Mouse (Mus musculus): ENCODE data around the gene Zg16. TPM values are rescaled to one million over a fixed set of nuclear protein-coding genes. Genes with fewer than 3 reads are reported as not detected.

Gene Zg16
- polyA plus RNA-seq, 1 experiment from 2014 or later, result not detected

DNA sequence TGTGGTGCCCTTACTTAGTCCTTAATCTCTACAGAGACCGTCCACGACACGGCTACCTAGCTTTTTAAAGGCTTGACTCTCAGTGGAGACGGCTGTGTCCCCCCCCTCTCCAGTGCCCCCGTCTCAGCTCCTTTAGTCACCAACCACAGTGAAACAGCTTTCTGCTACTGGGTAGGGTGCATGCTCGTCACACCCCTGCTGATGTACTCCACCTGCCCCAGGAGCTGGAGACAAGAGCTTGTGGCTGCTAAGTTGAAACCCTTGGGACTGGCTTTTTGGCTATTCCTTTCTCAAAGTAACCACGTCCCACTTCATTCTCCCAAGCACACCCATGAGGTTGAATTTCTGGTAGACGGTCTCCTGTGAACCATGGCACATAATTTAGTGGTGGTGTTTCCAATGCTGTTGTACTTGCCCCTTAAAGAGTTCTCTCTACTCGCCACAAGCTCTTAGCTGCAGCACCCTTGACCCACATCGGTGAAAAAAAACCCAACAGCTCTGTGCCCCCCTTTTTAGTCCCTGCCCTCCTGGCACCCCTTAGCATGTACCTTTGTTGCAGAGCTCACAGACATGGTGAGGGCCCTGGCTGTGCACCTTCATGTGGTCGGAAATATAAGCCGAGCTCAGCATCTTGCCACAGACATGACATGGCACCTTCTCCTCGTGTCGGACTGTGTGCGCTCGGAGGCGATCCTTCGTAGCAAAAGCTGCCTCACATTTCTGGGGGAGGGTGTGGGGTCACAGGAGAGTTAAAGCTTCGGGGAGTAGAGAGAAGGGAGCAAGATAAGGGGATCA, 63.0 kb downstream of the Zg16 start:
- WGBS, result 34% methylated on average over 19 of the region's 19 CpGs

GRCm38 (mm10) chr7:127023272-127023691, 63.8 kb downstream of the Zg16 start:
- ATAC-seq (replicated peaks; ENCODE audit: insufficient number of reproducible peaks, low FRiP score, low TSS enrichment, low read depth) (no peak), DNase-seq (ENCODE audit: low spot score) (no peak)
- H3K27ac ChIP-seq (replicated peaks; ENCODE audit: low read depth, low read length), result peak overlapping the region; percentile 20; the same call in 1 of the 2 replicates
- H3K9ac ChIP-seq (replicated peaks; ENCODE audit: low read length), result peak overlapping the region; percentile 100
- WGBS, result 82% methylated on average over 13 of the region's 13 CpGs
- H3K9me3 ChIP-seq (replicated peaks; ENCODE audit: control insufficient read depth, low read length), result no peaks in the 10 kb centered on the region
- H3K4me3 ChIP-seq (ENCODE audit: low read depth, low read length), result peak overlapping the region; percentile 99
- H3K4me2 ChIP-seq (ENCODE audit: low read depth, low read length), result peak overlapping the region; percentile 97
- H3K4me1 ChIP-seq (ENCODE audit: control insufficient read depth, insufficient read depth, low read length), result peaks cover 18% of the 10 kb centered on the region
- peaks cover 4% of the 10 kb centered on the region for H3K36me3 ChIP-seq (replicated peaks; ENCODE audit: control insufficient read depth, insufficient read depth, low read depth, low read length)
- H3K27me3 ChIP-seq (ENCODE audit: control insufficient read depth, insufficient read depth, low read length), result no peaks in the 10 kb centered on the region

More for the DNA sequence above, 63.0 kb downstream of the Zg16 start:
- H3K4me2 ChIP-seq (ENCODE audit: low read depth, low read length), result peak overlapping the region; percentile 97
- no peaks in the 10 kb centered on the region for H3K9me3 ChIP-seq (replicated peaks; ENCODE audit: control insufficient read depth, low read length)
- H3K36me3 ChIP-seq (replicated peaks; ENCODE audit: control insufficient read depth, insufficient read depth, low read depth, low read length), result peaks cover 6% of the 10 kb centered on the region
- DNase-seq (ENCODE audit: low spot score), result no peak
- H3K4me3 ChIP-seq (ENCODE audit: low read depth, low read length), result peak overlapping the region; percentile 99
- H3K4me1 ChIP-seq (ENCODE audit: control insufficient read depth, insufficient read depth, low read length), result peaks cover 18% of the 10 kb centered on the region
- H3K9ac ChIP-seq (replicated peaks; ENCODE audit: low read length), result peak overlapping the region; percentile 100
- H3K27me3 ChIP-seq (ENCODE audit: control insufficient read depth, insufficient read depth, low read length), result no peaks in the 10 kb centered on the region
- no peak overlapping the region for H3K27ac ChIP-seq (replicated peaks; ENCODE audit: low read depth, low read length)
- ATAC-seq (replicated peaks; ENCODE audit: insufficient number of reproducible peaks, low FRiP score, low TSS enrichment, low read depth), result no peak

DNA sequence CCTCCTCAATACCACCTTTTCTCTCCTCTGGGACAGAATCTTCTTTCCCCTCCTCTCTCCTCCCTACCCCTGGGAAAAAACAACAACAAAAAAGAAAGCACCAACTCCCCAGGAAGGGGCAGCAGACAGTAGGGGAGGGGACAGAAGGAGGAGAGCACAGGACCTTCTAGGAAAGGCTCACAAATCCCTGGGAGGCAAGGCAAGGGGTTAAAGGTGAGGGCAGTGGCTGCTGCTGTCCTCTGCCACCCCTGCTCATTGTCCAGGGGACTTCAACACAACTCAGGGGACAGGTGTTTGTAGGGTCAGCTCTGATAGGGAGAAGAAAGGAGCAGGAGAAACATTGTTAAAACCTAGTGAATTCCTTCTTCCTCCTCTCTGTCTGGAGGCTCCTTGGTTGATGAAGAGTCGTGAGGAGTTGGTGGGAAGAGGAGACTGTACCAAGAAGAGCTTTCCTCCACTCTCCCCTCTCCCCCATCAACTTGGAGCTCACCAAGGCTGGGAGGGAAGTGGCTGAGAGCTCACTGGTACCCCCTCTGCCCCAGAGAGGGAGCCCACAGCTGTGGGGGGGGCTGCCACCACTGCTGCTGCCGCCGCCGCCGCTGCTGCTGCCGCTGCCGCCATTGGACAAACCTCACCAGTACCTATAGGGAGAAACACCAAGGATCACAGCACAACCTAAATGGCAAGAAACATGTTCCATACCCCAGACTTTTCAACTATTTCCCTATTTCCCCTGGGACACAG, 64.4 kb downstream of the Zg16 start:
- H3K4me1 ChIP-seq (ENCODE audit: control insufficient read depth, insufficient read depth, low read length), result peaks cover 15% of the 10 kb centered on the region
- WGBS, result 84% methylated on average over 7 of the region's 7 CpGs
- H3K27me3 ChIP-seq (ENCODE audit: control insufficient read depth, insufficient read depth, low read length), result no peaks in the 10 kb centered on the region

GRCm38 (mm10) chr7:127021563-127022527, 65.3 kb downstream of the Zg16 start:
- Histone ChIP-seq H3K9me3 (replicated peaks; ENCODE audit: control insufficient read depth, low read length) (no peaks in the 10 kb centered on the region), H3K4me3 (ENCODE audit: low read depth, low read length) (peak overlapping the region; percentile 46), H3K9ac (replicated peaks; ENCODE audit: low read length) (peak overlapping the region; percentile 74), H3K4me2 (ENCODE audit: low read depth, low read length) (peak overlapping the region; percentile 83), H3K27ac (replicated peaks; ENCODE audit: low read depth, low read length) (peak overlapping the region; percentile 62), H3K4me1 (ENCODE audit: control insufficient read depth, insufficient read depth, low read length) (peaks cover 15% of the 10 kb centered on the region), H3K27me3 (ENCODE audit: control insufficient read depth, insufficient read depth, low read length) (no peaks in the 10 kb centered on the region), H3K36me3 (replicated peaks; ENCODE audit: control insufficient read depth, insufficient read depth, low read depth, low read length) (peaks cover 4% of the 10 kb centered on the region)
- 49% methylated on average over 5 of the region's 5 CpGs for WGBS
- ATAC-seq (replicated peaks; ENCODE audit: insufficient number of reproducible peaks, low FRiP score, low TSS enrichment, low read depth) (no peak), DNase-seq (ENCODE audit: low spot score) (peak; percentile 49)

More for the DNA sequence above, 64.4 kb downstream of the Zg16 start:
- H3K9me3 ChIP-seq (replicated peaks; ENCODE audit: control insufficient read depth, low read length), result no peaks in the 10 kb centered on the region
- peak overlapping the region; percentile 18 for H3K9ac ChIP-seq (replicated peaks; ENCODE audit: low read length)
- no peak for ATAC-seq (replicated peaks; ENCODE audit: insufficient number of reproducible peaks, low FRiP score, low TSS enrichment, low read depth)
- H3K36me3 ChIP-seq (replicated peaks; ENCODE audit: control insufficient read depth, insufficient read depth, low read depth, low read length), result peaks cover 4% of the 10 kb centered on the region
- no peak overlapping the region; the same call in 1 of the 2 replicates for H3K27ac ChIP-seq (replicated peaks; ENCODE audit: low read depth, low read length)
- no peak for DNase-seq (ENCODE audit: low spot score)
- H3K4me3 ChIP-seq (ENCODE audit: low read depth, low read length), result no peak overlapping the region; the same call in 1 of the 2 replicates
- H3K4me2 ChIP-seq (ENCODE audit: low read depth, low read length), result no peak overlapping the region; the same call in 1 of the 2 replicates

DNA sequence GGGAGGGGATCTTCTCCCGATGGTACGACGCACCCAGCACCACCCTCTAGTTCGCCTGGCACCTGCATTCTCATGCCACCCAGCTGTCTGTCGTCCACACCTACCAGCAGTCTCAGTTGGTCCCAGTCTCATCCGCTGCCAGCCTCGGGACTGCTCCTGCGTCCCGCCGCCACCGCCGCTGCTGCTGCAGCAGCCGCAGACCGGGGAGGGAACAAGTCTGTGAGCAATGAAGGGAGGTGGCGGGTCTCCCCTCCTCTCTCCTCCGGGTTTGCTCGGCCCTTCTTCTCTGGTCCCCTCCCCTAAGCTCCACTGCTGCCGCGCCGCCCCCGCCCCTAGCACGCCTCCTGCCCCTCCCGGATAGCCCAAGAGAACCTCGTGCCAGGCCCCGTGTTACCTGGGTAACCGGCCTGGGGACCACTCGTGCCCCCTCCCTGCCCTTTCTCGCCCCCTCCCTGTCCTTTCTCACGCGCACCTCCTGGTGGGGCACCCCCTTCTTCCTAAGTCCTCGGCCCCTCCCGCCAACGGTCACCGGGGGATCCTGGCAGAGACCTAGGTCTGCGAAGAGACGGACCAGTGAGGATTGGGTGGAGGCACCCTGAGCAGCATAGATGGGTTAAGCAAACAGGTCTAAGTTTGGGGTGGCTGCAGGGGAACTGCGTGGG, 66.1 kb downstream of the Zg16 start, which contains the start of the genes Gm42742 and Prrt2:
Gm42742 (minus strand) TSS at position 197 of the 662 bp plus-strand sequence.
Prrt2 (minus strand) TSS at position 311 of the 662 bp plus-strand sequence.
- H3K9me3 ChIP-seq (replicated peaks; ENCODE audit: control insufficient read depth, low read length), result no peaks in the 10 kb centered on the region
- ATAC-seq (replicated peaks; ENCODE audit: insufficient number of reproducible peaks, low FRiP score, low TSS enrichment, low read depth), result 0 out of 2 replicates have a peak, but pooled peaks have one; percentile 8
- H3K27me3 ChIP-seq (ENCODE audit: control insufficient read depth, insufficient read depth, low read length), result no peaks in the 10 kb centered on the region
- H3K9ac ChIP-seq (replicated peaks; ENCODE audit: low read length), result peak within 1 kb of the TSS; percentile 74
- peaks cover 15% of the 10 kb centered on the region for H3K4me1 ChIP-seq (ENCODE audit: control insufficient read depth, insufficient read depth, low read length)
- DNase-seq (ENCODE audit: low spot score), result peak; percentile 72
- H3K36me3 ChIP-seq (replicated peaks; ENCODE audit: control insufficient read depth, insufficient read depth, low read depth, low read length), result peaks cover 4% of the 10 kb centered on the region
- peak within 1 kb of the TSS; percentile 62 for H3K27ac ChIP-seq (replicated peaks; ENCODE audit: low read depth, low read length)
- WGBS, result 2% methylated on average over 37 of the region's 37 CpGs
- peak within 1 kb of the TSS; percentile 46 for H3K4me3 ChIP-seq (ENCODE audit: low read depth, low read length)
- peak within 1 kb of the TSS; percentile 83 for H3K4me2 ChIP-seq (ENCODE audit: low read depth, low read length)

- WGBS, result 37% methylated on average over 5 of the region's 5 CpGs
Measured at GRCm38 (mm10) chr7:127020491-127020890, 66.6 kb downstream of the Zg16 start.

DNA sequence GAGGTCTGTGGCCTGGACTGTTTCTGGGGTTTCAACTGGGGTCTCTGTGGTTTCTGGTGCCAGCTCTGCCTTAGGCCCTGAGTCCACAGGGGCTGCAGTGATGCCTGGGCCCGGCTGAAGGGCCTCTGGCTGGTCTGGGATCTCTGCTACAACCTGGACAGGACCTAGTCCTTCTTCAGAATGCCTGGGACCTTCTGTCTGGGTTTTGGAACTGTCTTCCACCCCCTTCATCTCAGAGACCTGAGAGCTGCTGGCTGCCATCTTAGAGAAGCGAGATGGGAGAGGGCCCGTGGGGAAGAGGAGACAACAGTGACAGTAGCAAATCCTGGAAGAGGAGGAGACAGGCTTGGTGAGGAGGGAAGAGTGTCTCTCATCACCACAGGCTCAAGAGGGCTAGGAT, 67.1 kb downstream of the Zg16 start:
- 78% methylated on average over 3 of the region's 3 CpGs for WGBS
- peaks cover 18% of the 10 kb centered on the region for H3K4me1 ChIP-seq (ENCODE audit: control insufficient read depth, insufficient read depth, low read length)
- H3K9me3 ChIP-seq (replicated peaks; ENCODE audit: control insufficient read depth, low read length), result no peaks in the 10 kb centered on the region
- H3K36me3 ChIP-seq (replicated peaks; ENCODE audit: control insufficient read depth, insufficient read depth, low read depth, low read length), result peaks cover 4% of the 10 kb centered on the region
- DNase-seq (ENCODE audit: low spot score) (no peak), ATAC-seq (replicated peaks; ENCODE audit: insufficient number of reproducible peaks, low FRiP score, low TSS enrichment, low read depth) (no peak)
- H3K4me2 ChIP-seq (ENCODE audit: low read depth, low read length), result peak overlapping the region; percentile 83
- peak overlapping the region; percentile 46 for H3K4me3 ChIP-seq (ENCODE audit: low read depth, low read length)
- H3K27me3 ChIP-seq (ENCODE audit: control insufficient read depth, insufficient read depth, low read length), result no peaks in the 10 kb centered on the region
- H3K9ac ChIP-seq (replicated peaks; ENCODE audit: low read length), result peak overlapping the region; percentile 74
- 0 out of 2 replicates have a peak overlapping the region, but pooled peaks have one; percentile 7 for H3K27ac ChIP-seq (replicated peaks; ENCODE audit: low read depth, low read length)

More at GRCm38 (mm10) chr7:127020491-127020890, 66.6 kb downstream of the Zg16 start:
- Histone ChIP-seq H3K4me1 (ENCODE audit: control insufficient read depth, insufficient read depth, low read length) (peaks cover 15% of the 10 kb centered on the region), H3K9me3 (replicated peaks; ENCODE audit: control insufficient read depth, low read length) (no peaks in the 10 kb centered on the region), H3K27me3 (ENCODE audit: control insufficient read depth, insufficient read depth, low read length) (no peaks in the 10 kb centered on the region), H3K4me2 (ENCODE audit: low read depth, low read length) (peak overlapping the region; percentile 83), H3K9ac (replicated peaks; ENCODE audit: low read length) (peak overlapping the region; percentile 74), H3K36me3 (replicated peaks; ENCODE audit: control insufficient read depth, insufficient read depth, low read depth, low read length) (peaks cover 4% of the 10 kb centered on the region), H3K4me3 (ENCODE audit: low read depth, low read length) (peak overlapping the region; percentile 46), H3K27ac (replicated peaks; ENCODE audit: low read depth, low read length) (peak overlapping the region; percentile 62; the same call in 1 of the 2 replicates)
- no peak for ATAC-seq (replicated peaks; ENCODE audit: insufficient number of reproducible peaks, low FRiP score, low TSS enrichment, low read depth)
- DNase-seq (ENCODE audit: low spot score), result no peak
